Mouse (Mus musculus) right cerebral cortex, postnatal 25 days (tissue): Measurements from ENCODE around the gene Gm10401.
A peak's percentile ranks its signal among the peaks of the same experiment; 100 is the strongest.

Experiments used
- DNase-seq: peaks from one replicate; pipeline ENCODE4 v3.0.0; 2022

The Gm10401 gene

DNA sequence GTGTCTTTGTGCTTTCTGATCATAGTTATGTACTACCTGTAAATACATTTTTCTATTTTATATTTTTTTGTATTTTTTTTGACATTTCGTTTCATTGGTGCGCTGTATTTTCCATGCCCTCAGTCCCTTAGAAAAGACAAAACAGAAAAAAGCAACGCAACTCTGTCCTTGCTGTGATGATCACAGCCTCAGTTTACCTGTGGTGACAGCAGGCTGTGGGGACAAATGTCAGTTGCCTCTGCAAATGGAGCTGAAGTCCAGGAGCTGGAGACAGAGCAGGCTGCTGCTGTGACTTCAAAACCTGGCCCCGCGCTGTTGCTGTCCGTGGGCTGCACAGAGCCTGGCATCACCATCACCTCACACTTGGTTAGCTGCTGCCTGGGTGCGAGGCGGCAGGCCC is at the start of gene Gm10401:
Gene Gm10401, minus strand, starts transcription at position 101 of the 400 bp plus-strand sequence.
- DNase-seq, result no peak

DNA sequence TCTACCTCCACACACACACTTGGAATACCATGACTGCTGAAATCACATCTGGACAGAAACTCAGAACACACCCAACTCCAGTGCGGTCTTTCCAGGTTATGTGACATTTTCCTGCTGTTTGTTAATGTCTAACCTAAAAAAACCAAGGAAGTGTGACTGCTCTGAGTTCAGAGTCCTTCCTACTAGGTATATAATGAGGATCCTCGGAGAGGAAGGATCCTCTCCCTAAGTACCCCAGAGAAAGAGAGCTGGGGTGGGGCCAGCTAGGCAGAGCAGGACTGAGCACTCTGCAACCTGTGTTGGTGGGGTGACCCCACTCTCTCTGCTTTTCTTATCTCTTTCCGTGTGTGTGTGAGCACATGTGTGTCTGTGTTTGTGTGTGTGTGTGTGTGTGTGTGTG is 49.3 kb upstream of the Gm10401 start:
- DNase-seq, result no peak

DNA sequence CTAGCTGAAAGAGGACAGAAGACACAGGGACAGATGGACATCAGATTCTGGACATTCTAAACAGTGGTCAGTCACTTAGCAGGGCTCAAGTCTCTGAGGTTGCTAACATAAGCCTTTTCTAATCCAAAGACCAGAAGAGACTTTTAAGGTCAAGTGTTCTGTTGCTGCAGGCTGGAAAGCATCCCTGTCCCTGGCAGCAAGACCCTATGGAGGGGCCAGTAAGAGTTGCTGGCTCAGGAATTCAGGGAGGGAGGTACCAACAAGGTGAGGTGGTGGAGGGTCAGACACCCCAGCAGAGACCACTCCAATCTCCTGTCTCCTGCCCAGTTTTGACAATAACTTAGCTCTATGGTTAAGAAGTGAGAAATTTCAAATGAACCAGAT is 48.6 kb upstream of the Gm10401 start:
- no peak for DNase-seq

- no peak for DNase-seq
Measured at GRCm38 (mm10) chr5:115145976-115146746, 48.1 kb upstream of the Gm10401 start.

GRCm38 (mm10) chr5:115145253-115145968 is 47.3 kb upstream of the Gm10401 start:
- no peak for DNase-seq

DNA sequence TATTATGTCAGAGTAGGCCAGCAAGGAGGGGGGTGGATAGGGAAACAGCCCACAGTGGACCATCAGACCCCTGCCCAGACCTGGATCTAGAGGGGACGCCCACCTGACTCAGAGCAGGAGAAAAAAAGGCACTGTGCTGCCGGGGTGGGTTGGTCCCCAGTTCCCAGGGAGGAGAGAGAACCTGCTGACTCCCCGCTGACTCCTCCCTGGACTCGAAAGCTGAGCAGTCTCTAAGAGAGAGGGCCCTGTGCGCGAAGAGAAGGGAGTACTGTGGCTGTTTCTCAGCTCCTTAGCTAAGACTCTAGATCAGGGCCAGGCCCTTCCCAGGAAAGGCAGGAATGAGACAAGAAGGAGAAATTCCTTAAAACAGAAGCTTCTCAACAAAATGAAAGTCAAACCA is 46.4 kb upstream of the Gm10401 start:
- DNase-seq, result no peak

DNA sequence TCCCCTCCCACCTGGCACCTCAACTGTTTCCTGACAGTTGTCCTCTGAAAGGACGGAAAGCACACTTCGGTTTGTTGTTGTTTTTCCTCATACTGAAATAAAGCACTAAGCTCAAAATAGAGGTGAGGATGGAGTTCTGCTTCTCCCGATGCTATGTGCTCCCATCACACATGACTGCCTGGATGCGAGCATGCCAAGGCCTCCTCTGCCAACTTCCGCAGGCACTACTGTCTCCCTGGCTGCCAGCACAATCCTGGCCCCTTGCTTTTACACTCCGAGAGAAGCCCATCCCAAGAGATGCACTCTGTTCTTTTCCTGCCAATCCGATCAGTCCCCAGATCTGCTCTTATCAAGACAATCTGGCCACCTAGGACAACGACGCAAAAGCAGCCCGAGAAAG is 45.5 kb upstream of the Gm10401 start:
- no peak for DNase-seq

GRCm38 (mm10) chr5:115142166-115142697 is 44.1 kb upstream of the Gm10401 start:
- DNase-seq, result no peak

- DNase-seq, result no peak
Measured at GRCm38 (mm10) chr5:115140726-115141125, 42.6 kb upstream of the Gm10401 start.

DNA sequence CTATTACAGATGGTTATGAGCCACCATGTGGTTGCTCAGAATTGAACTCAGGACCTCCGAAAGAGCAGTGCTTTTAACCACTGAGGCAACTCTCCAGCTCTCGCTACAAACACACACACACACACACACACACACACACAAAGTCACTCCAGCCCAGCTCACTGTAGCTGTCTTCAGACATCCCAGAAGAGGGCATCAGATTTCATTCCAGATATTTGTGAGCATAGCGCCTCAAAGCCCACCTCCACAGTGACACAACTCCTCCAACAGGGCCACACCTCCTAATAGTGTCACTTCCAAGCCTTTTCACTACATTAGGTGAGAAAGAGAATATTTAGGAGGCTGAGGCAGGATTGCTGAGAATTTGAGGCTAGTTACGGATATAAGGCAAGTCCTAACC is 41.0 kb upstream of the Gm10401 start:
- no peak for DNase-seq

GRCm38 (mm10) chr5:115134234-115135165 is 36.4 kb upstream of the Gm10401 start, which contains the start of gene Unc119b:
TSS of gene Unc119b (minus strand) at chr5:115134975.
- DNase-seq, result peak; percentile 89

- DNase-seq, result no peak
Measured at GRCm38 (mm10) chr5:115133358-115134066, 35.4 kb upstream of the Gm10401 start.

GRCm38 (mm10) chr5:115132465-115132864 is 34.4 kb upstream of the Gm10401 start:
- no peak for DNase-seq

DNA sequence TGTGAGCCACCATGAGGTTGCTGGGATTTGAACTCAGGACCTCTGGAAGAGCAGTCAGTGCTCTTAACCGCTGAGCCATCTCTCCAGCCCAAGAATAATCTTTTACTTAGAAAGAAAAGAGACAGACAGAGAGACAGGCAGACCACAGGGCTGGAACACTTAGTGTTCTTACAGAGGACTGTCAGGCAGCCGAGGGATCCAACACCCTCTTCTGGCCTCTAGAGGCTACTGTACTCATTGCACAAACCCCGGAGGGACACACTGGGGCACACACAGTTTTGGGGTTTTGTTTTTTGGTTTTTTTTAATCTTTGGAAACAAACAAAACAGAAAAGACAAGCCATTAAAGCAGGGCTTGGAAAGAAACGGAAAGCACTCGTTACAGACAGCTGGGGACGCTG is 31.2 kb upstream of the Gm10401 start:
- no peak for DNase-seq

GRCm38 (mm10) chr5:115127421-115128179 is 29.5 kb upstream of the Gm10401 start:
- no peak for DNase-seq

GRCm38 (mm10) chr5:115126578-115127312 is 28.6 kb upstream of the Gm10401 start:
- no peak for DNase-seq

DNA sequence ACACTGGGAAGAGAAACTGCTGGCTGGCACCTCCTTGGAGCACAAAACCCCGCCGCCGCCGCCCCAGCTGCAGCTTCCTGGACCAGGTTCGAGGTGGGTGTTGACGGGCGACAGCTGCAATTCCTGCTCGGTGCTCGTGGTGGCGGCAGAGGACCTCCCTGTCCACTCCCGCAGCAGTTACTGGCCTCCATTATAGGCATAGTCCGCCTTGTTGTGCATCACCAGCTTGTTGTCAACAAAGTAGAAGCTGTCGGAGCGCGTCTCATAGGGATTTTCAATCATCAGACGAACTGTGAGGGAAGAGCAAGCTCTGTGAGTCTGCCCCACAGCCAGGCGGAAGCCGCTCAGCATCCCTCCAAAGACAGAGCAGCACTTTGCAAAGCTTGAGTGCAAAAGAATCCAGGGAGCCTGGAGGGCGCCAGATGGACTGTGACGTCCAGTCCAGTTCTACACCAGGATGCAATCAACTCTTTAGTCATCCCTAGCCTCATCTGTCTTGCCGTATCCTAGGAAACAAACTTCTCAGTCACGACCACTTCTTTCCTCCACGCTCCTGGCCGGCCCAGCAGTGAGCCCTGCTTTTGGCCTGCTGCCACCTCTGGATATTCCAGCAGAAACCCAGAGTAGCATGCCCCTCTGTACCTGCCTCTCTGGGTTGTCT is 27.2 kb upstream of the Gm10401 start:
- DNase-seq, result peak; percentile 88

DNA sequence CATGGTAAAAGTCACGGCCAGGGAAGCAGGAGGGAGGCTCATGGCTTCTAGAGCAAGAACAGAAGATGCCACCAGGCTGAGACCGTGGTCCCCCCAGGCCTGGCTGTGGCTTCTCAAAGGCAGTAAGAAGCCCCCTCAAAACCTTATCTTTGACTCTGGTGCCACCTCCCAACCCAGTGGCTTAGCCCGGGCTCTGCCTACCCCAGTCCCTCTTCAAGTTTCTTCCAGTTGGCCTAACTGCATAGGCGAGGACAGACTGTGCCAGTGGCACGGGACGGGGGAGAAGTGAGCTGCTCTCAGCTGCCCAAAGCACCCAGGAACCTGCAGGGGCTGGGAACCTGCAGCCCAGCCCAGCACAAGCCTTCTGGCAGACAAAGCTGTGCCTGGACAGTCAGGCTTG is 26.6 kb upstream of the Gm10401 start:
- no peak for DNase-seq

DNA sequence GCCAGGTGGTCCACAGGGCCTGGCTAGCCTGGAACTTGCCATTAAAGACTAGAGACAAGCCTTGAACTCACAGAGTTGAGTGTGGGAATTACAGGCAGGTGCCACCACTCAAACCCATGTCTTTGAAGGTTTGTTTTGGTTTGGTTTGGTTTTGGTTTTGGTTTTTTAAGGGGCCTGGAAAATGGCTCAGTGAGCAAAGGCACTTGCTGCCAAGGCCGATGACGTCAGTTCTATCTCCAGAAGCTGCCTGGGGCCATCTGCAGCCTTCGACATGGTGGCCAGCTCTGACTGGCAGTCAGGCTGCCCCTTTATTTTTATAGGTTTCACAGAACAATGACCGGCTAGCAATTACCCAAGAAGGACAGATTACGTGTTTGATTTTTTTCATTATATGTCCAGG is 22.9 kb upstream of the Gm10401 start:
- DNase-seq, result no peak

- peak; percentile 70 for DNase-seq
Measured at GRCm38 (mm10) chr5:115118961-115119570, 21.0 kb upstream of the Gm10401 start, which contains the start of gene Acads. TSS of gene Acads (minus strand) at chr5:115119346.
